Mouse (Mus musculus) neutrophil, adult 5-6 weeks (primary cell): ENCODE results near the gene Tmbim7. TPM values are rescaled to one million over a fixed set of nuclear protein-coding genes. Genes with fewer than 3 reads are reported as not detected.
"Not testable (repeated sequence)": the region's sequence is repeated elsewhere in the genome, so short reads cannot be mapped to it uniquely, and the experiment has no call there.

Source experiments
- ATAC-seq: fragments of 151-379, 151-347 bp; 2 replicates; pipeline ENCODE4 v1.8.0; 2017; ENCODE audit warnings: mild to moderate bottlenecking, moderate TSS enrichment; ENCODE audit not compliant: insufficient number of reproducible peaks, poor library complexity, low FRiP score, severe bottlenecking; ENCODE audit errors: extremely low read depth
- total RNA-seq: library from RNA; stranded (forward); fragments of 200-1000 nt; gene quantifications from 2 replicates; pipeline ENCODE4 v1.2.3, GENCODE M21; 2017

Gene Tmbim7
- total RNA-seq, 1 experiment from 2014 or later: not detected

GRCm38 (mm10) chr5:3652903-3653575 is 2.1 kb downstream of the Tmbim7 start:
- not testable (repeated sequence) for ATAC-seq

- ATAC-seq: peak; percentile 63; the same call in 1 of the 2 replicates
Measured at GRCm38 (mm10) chr5:3653801-3654200, 2.8 kb downstream of the Tmbim7 start.

DNA sequence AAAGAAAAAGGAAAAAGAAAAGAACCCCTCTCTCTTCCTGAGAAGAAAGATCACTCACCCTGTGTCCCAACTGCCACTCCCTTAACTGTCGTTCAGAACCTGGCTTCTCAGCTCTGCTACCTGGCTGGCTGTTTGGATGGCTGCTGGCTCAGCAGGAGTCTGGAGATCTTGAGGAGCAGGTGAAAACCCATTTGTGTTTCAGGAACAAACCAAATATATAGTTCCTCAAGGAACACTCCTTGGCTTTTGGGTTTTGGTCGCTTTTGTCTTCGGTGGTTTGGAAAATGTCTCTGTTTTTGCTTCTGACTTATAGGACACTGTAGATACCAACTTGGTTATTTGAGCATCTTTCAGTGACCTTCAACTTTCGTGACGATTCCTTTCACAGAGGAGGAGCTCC is 6.1 kb downstream of the Tmbim7 start, which contains the start of gene Gatad1:
TSS of gene Gatad1 (minus strand) at position 101 of the 400 bp plus-strand sequence.
- ATAC-seq: no peak

DNA sequence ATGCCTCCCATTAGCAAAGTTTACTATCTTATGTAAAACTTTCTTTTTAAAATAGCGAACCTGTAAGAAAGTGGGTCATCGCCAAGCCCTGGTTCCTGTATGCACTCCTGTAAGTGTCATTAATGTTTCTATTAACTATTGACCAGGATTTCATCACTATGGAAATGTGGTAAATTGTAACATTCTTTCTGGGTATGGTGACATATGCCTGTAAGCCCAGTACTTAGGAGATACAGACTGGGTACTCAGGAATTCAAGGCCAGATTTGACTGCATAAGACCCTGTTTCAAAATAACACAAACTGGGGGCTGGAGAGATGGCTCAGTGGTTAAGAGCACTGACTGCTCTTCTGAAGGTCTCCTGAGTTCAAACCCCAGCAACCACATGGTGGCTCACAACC is 14.2 kb downstream of the Tmbim7 start:
- no peak for ATAC-seq

GRCm38 (mm10) chr5:3666585-3666984 is 15.6 kb downstream of the Tmbim7 start:
- no peak for ATAC-seq

DNA sequence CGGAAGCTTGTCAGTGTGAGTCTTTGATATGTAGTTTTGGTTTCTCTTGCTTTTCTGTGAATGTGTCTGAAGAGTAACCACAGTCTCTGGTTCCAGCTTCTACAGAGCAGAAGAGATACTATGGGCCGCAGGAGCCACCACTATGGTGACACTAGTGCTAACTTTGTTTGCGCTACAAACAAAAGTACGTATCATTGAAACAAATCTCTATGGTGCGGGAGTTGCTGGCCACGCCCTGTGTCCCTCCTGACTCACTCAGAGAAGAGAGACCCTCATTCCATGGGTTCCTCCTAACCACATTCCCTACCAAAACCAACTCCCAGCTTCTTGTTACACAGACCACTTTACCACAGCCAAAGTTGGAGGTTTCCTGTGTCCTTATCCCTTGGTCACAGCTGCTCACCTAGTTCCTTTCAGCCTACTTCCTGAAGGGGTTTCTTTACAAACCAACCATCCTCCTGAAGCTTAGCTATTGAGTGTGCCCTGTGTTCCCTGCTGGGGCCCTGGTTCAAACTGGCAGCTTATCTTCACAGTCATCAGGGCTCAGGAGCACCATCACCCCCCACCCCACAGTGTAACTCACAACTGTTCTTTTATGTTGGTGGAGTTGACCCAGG is 19.1 kb downstream of the Tmbim7 start:
- 0 out of 2 replicates have a peak, but pooled peaks have one; percentile 30 for ATAC-seq

DNA sequence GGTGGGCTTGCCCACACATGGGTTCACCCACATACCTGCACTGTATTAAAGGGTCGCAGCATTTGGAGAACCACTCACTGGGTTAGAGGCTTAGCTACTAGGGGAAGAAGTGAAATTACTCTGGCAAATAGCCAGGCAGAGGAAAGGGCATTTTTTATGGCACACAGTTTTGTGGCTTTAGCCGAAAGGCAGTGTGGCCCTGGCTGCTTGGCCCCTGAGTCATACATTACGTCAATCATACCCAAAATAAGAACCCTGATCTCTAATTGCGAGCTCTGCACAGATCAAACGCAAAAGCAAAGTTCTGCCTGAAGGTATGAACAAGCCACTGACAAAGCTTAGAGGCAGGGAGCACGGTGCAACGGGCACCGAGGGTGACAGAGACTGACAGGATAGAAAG is 37.3 kb downstream of the Tmbim7 start:
- ATAC-seq: no peak

DNA sequence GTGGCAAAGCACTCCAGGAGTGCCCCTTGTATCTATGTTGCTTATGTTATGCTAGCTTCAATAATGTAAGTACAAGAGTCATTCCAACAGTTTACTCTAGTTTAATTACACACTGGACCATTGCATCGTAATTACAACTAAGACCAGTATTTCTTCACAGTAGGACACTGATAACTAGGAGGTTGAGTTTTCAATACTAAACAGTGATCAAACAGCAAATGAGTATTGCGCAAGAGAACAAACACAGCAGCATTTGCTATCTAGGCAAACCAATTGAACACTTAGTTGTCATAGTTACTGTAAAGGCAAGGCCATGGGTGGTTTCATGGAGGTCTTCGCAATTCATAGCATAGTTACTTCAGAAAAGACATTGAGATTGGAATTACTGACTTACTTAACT is 40.3 kb downstream of the Tmbim7 start:
- ATAC-seq: no peak

DNA sequence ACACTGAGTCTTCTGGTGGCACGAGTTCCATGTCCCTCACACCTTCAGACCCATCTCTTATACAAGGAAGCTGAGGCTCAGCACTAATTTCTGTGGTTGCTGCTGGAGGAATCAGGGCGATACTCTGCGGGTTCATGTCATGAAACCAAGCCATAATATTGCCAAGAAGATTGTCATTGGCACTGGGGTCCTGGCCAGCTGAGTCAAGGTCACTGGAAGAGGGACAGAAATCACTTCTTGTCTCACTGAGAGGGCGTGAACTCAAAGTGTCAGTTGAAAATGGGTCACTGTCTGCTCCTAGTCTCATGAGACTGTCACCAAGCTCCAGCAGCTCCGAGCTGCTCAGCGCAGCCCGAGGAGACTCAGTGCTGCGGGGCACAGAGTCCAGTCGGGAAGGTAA is 42.0 kb downstream of the Tmbim7 start:
- ATAC-seq: no peak

DNA sequence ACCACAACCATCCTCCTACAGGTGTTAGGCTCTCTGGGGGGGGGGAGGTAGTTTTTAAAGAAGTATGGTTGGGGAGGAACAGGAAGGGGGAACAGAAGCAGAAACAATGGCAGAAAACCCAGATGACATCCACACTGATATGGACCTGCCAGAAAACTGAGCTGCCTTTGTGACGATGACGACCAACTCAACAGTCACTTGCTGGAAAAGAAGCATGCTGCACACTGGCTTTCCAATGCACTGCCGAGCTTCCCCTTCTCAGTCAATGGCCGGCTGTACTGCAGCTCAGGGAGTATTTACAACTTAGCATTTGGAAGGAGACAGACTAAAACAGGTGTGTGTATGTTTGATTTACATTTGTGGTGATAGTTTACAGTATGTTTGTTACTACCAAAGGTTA is 44.2 kb downstream of the Tmbim7 start:
- no peak for ATAC-seq

- ATAC-seq: 0 out of 2 replicates have a peak, but pooled peaks have one; percentile 13
Measured at GRCm38 (mm10) chr5:3696031-3696430, 45.0 kb downstream of the Tmbim7 start.

DNA sequence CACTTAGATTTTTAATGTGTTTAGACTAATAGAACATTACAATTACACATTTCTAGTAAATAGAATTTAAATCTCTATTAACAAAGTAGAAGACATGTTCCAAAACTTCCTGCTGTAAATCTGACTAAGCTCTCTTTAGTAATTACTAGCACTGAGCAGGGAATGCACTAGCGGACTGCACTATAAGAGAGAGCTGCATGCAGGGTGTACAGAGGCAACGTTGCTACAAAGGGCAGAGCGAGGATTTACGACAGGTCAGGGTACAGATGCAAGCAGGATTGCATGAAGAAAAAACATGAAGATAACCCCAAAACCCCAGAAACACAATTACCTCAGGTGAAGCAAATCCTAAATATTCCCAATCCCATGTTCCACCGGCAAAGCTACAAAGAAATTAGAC is 49.0 kb downstream of the Tmbim7 start:
- ATAC-seq: no peak

DNA sequence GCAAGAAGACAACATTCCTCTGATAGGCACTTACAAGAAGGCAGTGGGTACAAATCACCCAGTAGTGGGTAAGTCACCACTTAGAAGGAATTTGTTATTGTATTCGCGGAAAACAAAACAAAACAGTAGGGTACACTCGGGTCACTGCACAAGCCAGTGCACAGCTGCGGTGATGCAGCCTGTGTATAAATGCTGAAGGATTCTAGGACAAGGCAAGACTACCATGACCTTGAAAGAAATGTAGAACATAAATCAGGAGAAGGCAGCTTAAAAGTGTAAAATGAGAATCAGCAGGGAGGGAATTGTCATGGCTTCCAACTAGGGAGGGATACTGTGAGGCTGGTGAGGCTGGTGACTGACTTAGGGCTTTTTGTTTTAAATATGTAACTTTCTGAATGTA is 51.2 kb downstream of the Tmbim7 start:
- ATAC-seq: no peak

- ATAC-seq: no peak
Measured at GRCm38 (mm10) chr5:3715800-3716199, 64.8 kb downstream of the Tmbim7 start.

GRCm38 (mm10) chr5:3719371-3719770 is 68.4 kb downstream of the Tmbim7 start:
- ATAC-seq: no peak

DNA sequence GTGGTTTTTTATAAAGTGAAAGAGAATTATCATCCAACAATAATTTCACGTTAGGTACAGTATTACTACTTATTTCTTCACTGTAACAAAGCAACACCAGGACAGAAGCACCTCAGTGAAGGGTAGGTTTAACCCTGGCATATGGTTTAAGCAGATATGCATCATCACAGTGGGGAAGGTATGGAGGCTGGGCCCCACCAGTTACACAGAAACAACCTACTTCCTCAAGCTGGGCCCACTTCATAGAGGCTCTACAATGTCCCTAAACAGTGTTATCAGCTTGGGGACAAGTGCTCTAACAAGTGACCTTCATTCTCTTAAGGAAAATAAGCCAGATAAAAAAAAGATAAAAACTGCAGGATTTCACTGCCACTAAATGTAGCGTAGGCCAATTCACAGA is 71.9 kb downstream of the Tmbim7 start:
- ATAC-seq: no peak

GRCm38 (mm10) chr5:3723415-3723814 is 72.4 kb downstream of the Tmbim7 start:
- no peak for ATAC-seq

GRCm38 (mm10) chr5:3725491-3725890 is 74.5 kb downstream of the Tmbim7 start:
- no peak for ATAC-seq

DNA sequence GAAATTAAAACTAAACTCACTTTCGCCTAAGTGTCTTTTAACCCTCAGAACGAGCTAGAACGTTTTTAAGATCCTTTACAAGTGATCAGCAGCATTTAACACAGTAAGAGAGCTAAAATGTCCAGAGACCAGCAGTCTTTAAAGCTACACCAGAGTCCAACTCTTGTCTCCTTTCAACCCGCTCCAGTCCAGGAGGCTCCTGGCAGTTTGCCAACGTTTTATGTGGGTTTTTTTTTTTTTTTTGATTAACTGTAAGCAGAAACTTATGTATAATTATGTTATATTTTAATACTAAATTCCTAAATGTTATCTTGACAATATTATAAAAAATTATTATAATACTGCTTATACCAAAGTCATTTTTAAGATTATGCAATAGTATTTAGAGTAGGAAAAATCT is 77.8 kb downstream of the Tmbim7 start:
- ATAC-seq: no peak
